26 mouse cellular contexts compared by ENCODE assay signal in genomic region chr5:31997189-31997954, GRCm38 (mm10).
DNase-seq lines count a peak whose midpoint lies in the region; ATAC-seq and TF ChIP-seq lines count a peak whose summit lies in the region.
"Had no signal": no experiment of that assay in that cellular context is flagged by ENCODE, and none has a peak within 500 bp of the region (broad histone marks: within the 10 kb centered on the region; RNA-seq: fewer than 3 reads in every experiment).

No protein-coding gene starts in this region.

- 53% methylated on average over 4 of the region's 4 CpGs for WGBS in kidney, postnatal 0 days
- 46% methylated on average over 4 of the region's 4 CpGs for WGBS in intestine, embryonic 15.5 days
- WGBS in stomach, embryonic 16.5 days = 52% methylated on average over 4 of the region's 4 CpGs
- 87% methylated on average over 4 of the region's 4 CpGs for WGBS in forebrain, embryonic 11.5 days

- H3K4me3 ChIP-seq in kidney, postnatal 0 days (replicated peaks; ENCODE audit: low read depth, low read length) = no peak overlapping the region
- no peak overlapping the region for H3K4me3 ChIP-seq in intestine, embryonic 15.5 days (replicated peaks)
- no peak overlapping the region for H3K4me3 ChIP-seq in stomach, embryonic 16.5 days (replicated peaks; ENCODE audit: low read length)
- H3K4me3 ChIP-seq in forebrain, embryonic 11.5 days (ENCODE audit: low read depth, low read length) = no peak overlapping the region
- H3K4me3 ChIP-seq: heart, embryonic 13.5 days; layer of hippocampus, adult 2 months; limb, embryonic 12.5 days; megakaryocyte, embryonic 14.5 days; neural tube, embryonic 12.5 days had no signal

- H3K9ac ChIP-seq in kidney, postnatal 0 days (ENCODE audit: low read depth, low read length) = no peak overlapping the region
- H3K9ac ChIP-seq in intestine, embryonic 15.5 days = no peak overlapping the region
- H3K9ac ChIP-seq in stomach, embryonic 16.5 days (ENCODE audit: low read length) = no peak overlapping the region
- H3K9ac ChIP-seq in forebrain, embryonic 11.5 days (ENCODE audit: low read length) = no peak overlapping the region
- H3K9ac ChIP-seq: heart, embryonic 13.5 days; hindbrain, embryonic 14.5 days; limb, embryonic 12.5 days; liver, embryonic 14.5 days; lung, embryonic 14.5 days; neural tube, embryonic 12.5 days had no signal

- no peaks in the 10 kb centered on the region for H3K36me3 ChIP-seq in kidney, postnatal 0 days (ENCODE audit: insufficient read depth, low read length)
- no peaks in the 10 kb centered on the region for H3K36me3 ChIP-seq in intestine, embryonic 15.5 days
- H3K36me3 ChIP-seq in stomach, embryonic 16.5 days (ENCODE audit: control insufficient read depth, insufficient read depth, low read length) = no peaks in the 10 kb centered on the region
- H3K36me3 ChIP-seq in forebrain, embryonic 11.5 days (ENCODE audit: control insufficient read depth, insufficient read depth, low read length) = no peaks in the 10 kb centered on the region
- H3K36me3 ChIP-seq: heart, embryonic 13.5 days; limb, embryonic 12.5 days; neural tube, embryonic 12.5 days had no signal

- no peaks in the 10 kb centered on the region for H3K9me3 ChIP-seq in kidney, postnatal 0 days (replicated peaks; ENCODE audit: low read length)
- no peaks in the 10 kb centered on the region for H3K9me3 ChIP-seq in intestine, embryonic 15.5 days
- H3K9me3 ChIP-seq in stomach, embryonic 16.5 days (replicated peaks; ENCODE audit: control insufficient read depth, low read length) = no peaks in the 10 kb centered on the region
- H3K9me3 ChIP-seq in forebrain, embryonic 11.5 days (ENCODE audit: control insufficient read depth, low read length) = no peaks in the 10 kb centered on the region
- H3K9me3 ChIP-seq: limb, embryonic 12.5 days; neural tube, embryonic 12.5 days had no signal

- no peak for TF ChIP-seq CTCF in kidney, postnatal 0 days (IDR thresholded peaks at IDR 0.05; ENCODE audit: low read depth)

- ATAC-seq in kidney, postnatal 0 days (replicated peaks; ENCODE audit: low FRiP score, low read depth) = no peak
- peak; percentile 47; the same call in 1 of the 2 replicates for ATAC-seq in intestine, embryonic 15.5 days
- ATAC-seq in stomach, embryonic 16.5 days (ENCODE audit: insufficient read depth, low FRiP score) = peak; percentile 29; the same call in 1 of the 2 replicates
- no peak for ATAC-seq in forebrain, embryonic 11.5 days (replicated peaks; ENCODE audit: low FRiP score)
- ATAC-seq: forebrain, embryonic 16.5 days; inflammation-experienced regulatory T-cells, adult 6 months had no signal

- no peak overlapping the region for H3K4me2 ChIP-seq in kidney, postnatal 0 days (ENCODE audit: low read length)
- H3K4me2 ChIP-seq in intestine, embryonic 15.5 days (replicated peaks) = no peak overlapping the region
- H3K4me2 ChIP-seq in stomach, embryonic 16.5 days (ENCODE audit: low read depth, low read length) = no peak overlapping the region
- no peak overlapping the region for H3K4me2 ChIP-seq in forebrain, embryonic 11.5 days (ENCODE audit: low read depth, low read length, severe bottlenecking)
- H3K4me2 ChIP-seq: heart, embryonic 13.5 days; hindbrain, embryonic 14.5 days; limb, embryonic 12.5 days; lung, embryonic 14.5 days; neural tube, embryonic 12.5 days had no signal

- intact Hi-C loops in heart, postnatal 14 days (cut with DNase I) = no loop called here

- no peak overlapping the region for H3K27ac ChIP-seq in kidney, postnatal 0 days
- no peak overlapping the region for H3K27ac ChIP-seq in intestine, embryonic 15.5 days
- H3K27ac ChIP-seq in stomach, embryonic 16.5 days (ENCODE audit: low read length) = no peak overlapping the region
- H3K27ac ChIP-seq in forebrain, embryonic 11.5 days (ENCODE audit: low read depth, low read length) = no peak overlapping the region
- H3K27ac ChIP-seq: heart, embryonic 13.5 days; hindbrain, embryonic 14.5 days; layer of hippocampus, adult 2 months; limb, embryonic 12.5 days; liver, embryonic 14.5 days; neural tube, embryonic 12.5 days had no signal

- H3K27me3 ChIP-seq in kidney, postnatal 0 days (ENCODE audit: insufficient read depth, low read length) = no peaks in the 10 kb centered on the region
- H3K27me3 ChIP-seq in intestine, embryonic 15.5 days (replicated peaks) = no peaks in the 10 kb centered on the region
- H3K27me3 ChIP-seq in stomach, embryonic 16.5 days (ENCODE audit: control insufficient read depth, insufficient read depth, low read length) = no peaks in the 10 kb centered on the region
- no peaks in the 10 kb centered on the region for H3K27me3 ChIP-seq in forebrain, embryonic 11.5 days (ENCODE audit: control insufficient read depth, insufficient read depth, low read length)
- H3K27me3 ChIP-seq: heart, embryonic 13.5 days; limb, embryonic 12.5 days; neural tube, embryonic 12.5 days had no signal

- H3K4me1 ChIP-seq in kidney, postnatal 0 days (replicated peaks; ENCODE audit: insufficient read depth, low read length) = no peaks in the 10 kb centered on the region
- H3K4me1 ChIP-seq in intestine, embryonic 15.5 days (replicated peaks) = no peaks in the 10 kb centered on the region
- peaks cover 12% of the 10 kb centered on the region for H3K4me1 ChIP-seq in stomach, embryonic 16.5 days (ENCODE audit: control insufficient read depth, insufficient read depth, low read length)
- H3K4me1 ChIP-seq in forebrain, embryonic 11.5 days (replicated peaks; ENCODE audit: control insufficient read depth, insufficient read depth, low read length) = no peaks in the 10 kb centered on the region
- H3K4me1 ChIP-seq: neural tube, embryonic 12.5 days had no signal

- peak; percentile 34 for DNase-seq in heart, adult 11 months
- DNase-seq in heart, postnatal 14 days = no peak
- peak; percentile 17 for DNase-seq in kidney, postnatal 0 days (ENCODE audit: low spot score)
- no peak for DNase-seq in kidney, postnatal 25 days
- no peak for DNase-seq in forebrain, embryonic 11.5 days (ENCODE audit: low spot score)
- no peak for DNase-seq in thymus, adult 18-20 months
- DNase-seq: adrenal gland, postnatal 25 days; cerebellum, adult 9-10 months; gastrocnemius, postnatal 14 days; heart, adult 18-20 months; heart, postnatal 36 days; lung, embryonic 14.5 days; midbrain, embryonic 14.5 days; retina, postnatal 1 day; right cerebral cortex, postnatal 25 days had no signal

Comparison
In these comparisons a context has a peak if more than half of its experiments do, and no peak if none do; other contexts are left out.
1. DNase-seq: peak in heart, adult 11 months (single experiment) and kidney, postnatal 0 days (single experiment); none in heart, postnatal 14 days (0 of 2), kidney, postnatal 25 days (0 of 2), forebrain, embryonic 11.5 days (single experiment) and thymus, adult 18-20 months (0 of 2).
2. ATAC-seq: peak in intestine, embryonic 15.5 days (single experiment) and stomach, embryonic 16.5 days (single experiment); none in kidney, postnatal 0 days (single experiment) and forebrain, embryonic 11.5 days (single experiment).